Mouse (Mus musculus) kidney, embryonic 15.5 days (tissue): Measurements from ENCODE around the gene Ndrg2. TPM values are rescaled to one million over a fixed set of nuclear protein-coding genes. Genes with fewer than 3 reads are reported as not detected.
"Not testable (repeated sequence)": the region's sequence is repeated elsewhere in the genome, so short reads cannot be mapped to it uniquely, and the experiment has no call there.

ENCODE experiments used
- ATAC-seq: fragments of 200-750 bp; cut with Nextera tagmentation; replicated peaks from 2 replicates; pipeline ENCODE4 v1.8.0; 2017; ENCODE audit warnings: moderate TSS enrichment; ENCODE audit not compliant: low FRiP score
- H3K27ac ChIP-seq: fragments of 300-500 bp; sonication (generic); 2 replicates; pipeline ENCODE4 v1.5.1; 2015; ENCODE audit warnings: mild to moderate bottlenecking, inconsistent platforms
- H3K27me3 ChIP-seq: fragments of 300-500 bp; sonication (generic); 2 replicates; pipeline ENCODE4 v1.6.1; 2015; ENCODE audit warnings: inconsistent platforms
- H3K36me3 ChIP-seq: fragments of 300-500 bp; sonication (generic); 2 replicates; pipeline ENCODE4 v1.6.1; 2015; ENCODE audit warnings: inconsistent platforms
- H3K4me1 ChIP-seq: fragments of 300-500 bp; sonication (generic); 2 replicates; pipeline ENCODE4 v1.6.1; 2015; ENCODE audit warnings: inconsistent platforms
- H3K4me2 ChIP-seq: fragments of 300-500 bp; sonication (generic); 2 replicates; pipeline ENCODE4 v1.6.1; 2015; ENCODE audit warnings: moderate library complexity, mild to moderate bottlenecking, inconsistent platforms
- H3K4me3 ChIP-seq: fragments of 300-500 bp; sonication (generic); replicated peaks from 2 replicates; pipeline ENCODE4 v1.5.1; 2015; ENCODE audit warnings: mild to moderate bottlenecking, inconsistent platforms
- H3K9ac ChIP-seq: fragments of 300-500 bp; sonication (generic); 2 replicates; pipeline ENCODE4 v1.6.1; 2015; ENCODE audit warnings: mild to moderate bottlenecking, inconsistent platforms
- H3K9me3 ChIP-seq: fragments of 300-500 bp; sonication (generic); replicated peaks from 2 replicates; pipeline ENCODE4 v1.6.1; 2016; ENCODE audit warnings: inconsistent platforms
- WGBS: fragments of 180-500 bp; shearing (Covaris S2); methylation state at CpG from one replicate; pipeline ENCODE4 v1.1.7; 2015; ENCODE audit warnings: mixed read lengths; 5-methylcytosine and 5-hydroxymethylcytosine counted together
- polyA plus RNA-seq: library from polyadenylated mRNA; unstranded; fragments of >200 nt; fragmentation: Nextera tagmentation; extraction: Ambion mirVana; gene quantifications from 2 replicates; pipeline ENCODE4 v1.2.1, GENCODE M21; 2015

The Ndrg2 gene
- polyA plus RNA-seq, 1 experiment from 2014 or later, result 46.3 TPM

DNA sequence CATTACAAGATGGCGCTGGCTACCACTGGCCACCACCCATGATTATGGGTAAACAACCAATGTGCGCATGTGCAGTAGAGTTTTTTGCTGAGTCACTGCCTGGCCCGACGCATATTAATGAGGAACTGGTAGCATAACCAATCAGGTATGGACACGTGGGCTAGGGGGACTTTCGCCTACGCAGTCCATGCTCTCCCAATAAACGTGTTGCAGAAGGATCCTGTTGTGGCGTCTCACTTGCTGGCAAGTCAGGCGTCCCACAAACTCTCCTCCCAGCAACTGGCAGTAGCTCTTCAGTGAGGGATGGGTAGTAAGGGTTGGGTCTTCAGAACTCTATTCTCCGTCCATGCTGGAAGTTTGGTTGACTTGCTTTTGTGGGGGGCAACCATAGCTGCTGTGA, 13.0 kb upstream of the Ndrg2 start:
- not testable (repeated sequence) for H3K4me2 ChIP-seq, H3K27me3 ChIP-seq, H3K36me3 ChIP-seq, ATAC-seq, H3K4me1 ChIP-seq, H3K27ac ChIP-seq, H3K9ac ChIP-seq, H3K4me3 ChIP-seq, H3K9me3 ChIP-seq
- 93% methylated on average over 11 of the region's 11 CpGs for WGBS

DNA sequence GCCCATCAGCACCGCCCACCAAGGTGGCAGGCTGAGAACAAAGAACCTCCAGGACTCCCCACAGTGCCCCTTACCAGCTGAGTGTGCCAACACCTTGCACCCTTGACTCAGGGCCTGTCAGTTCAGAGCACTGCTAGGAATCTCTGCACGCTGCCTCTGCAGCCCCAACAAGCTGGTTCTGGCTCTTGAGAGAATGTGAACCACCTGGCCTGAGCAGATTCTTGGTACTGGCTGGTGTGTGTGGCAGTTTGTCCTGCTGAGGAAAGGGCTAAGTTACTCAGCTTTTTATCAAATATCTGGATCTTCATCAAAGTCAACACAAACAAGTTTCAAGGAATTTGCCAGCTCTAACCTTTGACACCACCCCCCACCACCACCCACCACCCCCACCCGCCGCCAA, 9.5 kb upstream of the Ndrg2 start:
- peaks cover 7% of the 10 kb centered on the region; the same call in 1 of the 2 replicates for H3K4me1 ChIP-seq
- H3K36me3 ChIP-seq, result no peaks in the 10 kb centered on the region
- no peaks in the 10 kb centered on the region for H3K27me3 ChIP-seq
- H3K9ac ChIP-seq, result no peak overlapping the region
- ATAC-seq, result no peak
- H3K4me2 ChIP-seq, result no peak overlapping the region
- 78% methylated on average over 4 of the region's 4 CpGs for WGBS
- no peak overlapping the region for H3K27ac ChIP-seq
- no peaks in the 10 kb centered on the region for H3K9me3 ChIP-seq
- no peak overlapping the region for H3K4me3 ChIP-seq

DNA sequence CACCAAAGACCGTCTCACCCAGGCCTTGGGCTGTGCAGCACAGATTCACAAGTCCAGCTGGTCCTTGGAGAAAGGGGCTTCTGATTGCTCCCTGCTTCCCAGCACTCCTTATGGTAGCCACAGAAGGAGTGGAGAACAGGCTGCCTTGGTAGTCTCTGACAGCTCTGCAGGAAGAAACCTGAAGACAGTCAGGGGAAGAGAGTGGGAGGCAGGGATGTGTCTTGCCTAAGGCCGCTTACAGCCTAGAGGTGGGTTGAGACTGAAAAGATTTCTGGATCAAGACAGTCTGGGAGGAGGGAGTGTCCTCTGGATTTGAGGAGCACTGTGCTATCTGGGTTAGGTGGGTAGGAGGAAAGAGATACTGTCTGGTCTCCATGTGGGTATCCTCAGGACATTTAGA, 9.0 kb upstream of the Ndrg2 start:
- no peak for ATAC-seq
- 87% methylated on average over 2 of the region's 2 CpGs for WGBS
- H3K27me3 ChIP-seq, result no peaks in the 10 kb centered on the region

DNA sequence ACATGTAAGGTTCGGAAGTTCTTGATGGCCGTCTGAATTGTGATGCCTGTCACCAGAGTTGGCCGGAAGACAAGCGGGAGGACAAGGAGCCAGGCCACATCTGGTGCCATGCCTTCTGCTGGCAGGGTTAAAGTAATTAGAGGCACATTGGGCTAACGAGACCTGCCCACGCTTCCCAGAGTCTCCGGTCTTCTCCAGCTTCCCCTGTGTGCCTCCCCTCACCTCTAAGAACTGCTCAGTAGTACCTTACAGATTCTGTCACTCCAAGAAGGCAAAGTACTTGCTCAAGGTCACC, 8.6 kb upstream of the Ndrg2 start, which contains the start of gene Rnase13:
Gene Rnase13, minus strand, starts transcription at position 203 of the 295 bp plus-strand sequence.
- Histone ChIP-seq H3K36me3 (no peaks in the 10 kb centered on the region), H3K4me2 (no peak within 1 kb of the TSS), H3K9ac (no peak within 1 kb of the TSS), H3K4me3 (no peak within 1 kb of the TSS), H3K27me3 (no peaks in the 10 kb centered on the region), H3K4me1 (peaks cover 7% of the 10 kb centered on the region; the same call in 1 of the 2 replicates), H3K9me3 (no peaks in the 10 kb centered on the region), H3K27ac (0 out of 2 replicates have a peak within 1 kb of the TSS, but pooled peaks have one; percentile 3)
- 93% methylated on average over 7 of the region's 7 CpGs for WGBS
- no peak for ATAC-seq

More for the DNA sequence above, 9.0 kb upstream of the Ndrg2 start:
- no peaks in the 10 kb centered on the region for H3K36me3 ChIP-seq
- no peak overlapping the region for H3K27ac ChIP-seq
- H3K4me1 ChIP-seq, result peaks cover 7% of the 10 kb centered on the region; the same call in 1 of the 2 replicates
- H3K4me2 ChIP-seq, result no peak overlapping the region
- no peak overlapping the region for H3K9ac ChIP-seq
- no peak overlapping the region for H3K4me3 ChIP-seq
- H3K9me3 ChIP-seq, result no peaks in the 10 kb centered on the region

DNA sequence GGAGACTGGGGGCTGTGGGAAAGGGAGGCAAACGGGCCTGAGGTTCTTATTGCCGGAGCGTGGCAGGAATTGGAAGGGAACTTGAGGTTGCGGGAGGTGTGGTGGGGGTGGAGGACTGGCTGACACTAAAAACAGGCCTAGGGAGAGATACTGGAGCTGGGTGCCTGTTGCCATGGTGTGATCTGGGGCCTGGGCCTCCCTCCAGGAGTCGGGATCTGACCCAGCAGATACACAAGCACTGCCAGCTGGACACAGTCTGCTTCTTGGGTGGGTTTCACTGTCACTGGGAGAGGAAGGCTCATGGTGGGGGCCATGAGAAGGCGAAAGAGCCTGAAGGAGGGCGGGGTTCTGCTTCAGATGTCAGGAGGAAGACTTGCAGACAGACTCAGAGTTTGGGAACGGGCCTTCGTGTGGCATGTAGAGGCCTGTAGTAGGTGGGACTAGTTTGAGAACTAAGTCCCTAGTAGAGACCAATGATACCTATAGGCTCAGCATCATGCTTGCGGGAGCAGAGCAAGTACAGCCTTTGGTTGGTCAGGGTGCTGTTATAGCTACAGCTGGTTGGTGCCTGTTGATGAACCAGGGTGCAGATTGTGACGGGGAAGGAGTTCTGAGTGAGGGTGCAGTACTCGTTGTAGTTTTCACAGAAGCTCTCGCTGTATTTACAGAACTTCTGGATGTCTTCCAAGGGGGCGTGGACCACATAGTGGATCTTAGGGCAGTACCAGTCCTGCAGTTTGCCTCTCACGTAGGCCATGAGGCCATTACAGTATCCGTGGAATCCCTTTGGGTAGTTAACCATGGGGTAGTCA, 8.0 kb upstream of the Ndrg2 start:
- no peak; the same call in 1 of the 2 replicates for ATAC-seq
- Histone ChIP-seq H3K27ac (0 out of 2 replicates have a peak overlapping the region, but pooled peaks have one; percentile 3), H3K9me3 (no peaks in the 10 kb centered on the region), H3K4me2 (no peak overlapping the region), H3K4me1 (peaks cover 7% of the 10 kb centered on the region; the same call in 1 of the 2 replicates), H3K9ac (no peak overlapping the region), H3K4me3 (no peak overlapping the region), H3K27me3 (no peaks in the 10 kb centered on the region), H3K36me3 (no peaks in the 10 kb centered on the region)
- 68% methylated on average over 16 of the region's 16 CpGs for WGBS

DNA sequence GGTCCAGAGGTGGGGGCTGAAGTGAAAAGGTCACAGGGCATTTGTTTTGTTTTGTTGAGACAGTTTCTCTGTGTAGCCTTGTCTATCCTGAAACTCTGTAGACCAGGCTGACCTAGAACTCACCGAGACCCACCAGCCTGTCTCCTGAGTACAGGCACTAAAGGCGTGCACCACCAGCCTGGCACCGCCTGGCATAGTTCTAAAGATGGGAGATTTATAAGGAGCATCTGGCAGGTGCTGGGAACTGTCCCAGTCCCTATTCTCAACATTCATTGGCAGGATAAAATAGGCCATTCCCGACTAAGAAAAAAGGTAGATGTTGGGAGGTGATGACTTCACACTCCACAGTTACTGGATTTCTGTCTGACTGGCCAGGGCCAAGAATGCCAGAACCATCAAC, 5.0 kb upstream of the Ndrg2 start:
- Histone ChIP-seq H3K4me3 (no peak overlapping the region), H3K36me3 (no peaks in the 10 kb centered on the region), H3K27ac (no peak overlapping the region), H3K9ac (no peak overlapping the region), H3K27me3 (0 out of 2 replicates have a peak, but pooled peaks cover 3% of the 10 kb centered on the region), H3K4me2 (no peak overlapping the region), H3K4me1 (peaks cover 18% of the 10 kb centered on the region), H3K9me3 (no peaks in the 10 kb centered on the region)
- 84% methylated on average over 4 of the region's 4 CpGs for WGBS
- no peak for ATAC-seq

DNA sequence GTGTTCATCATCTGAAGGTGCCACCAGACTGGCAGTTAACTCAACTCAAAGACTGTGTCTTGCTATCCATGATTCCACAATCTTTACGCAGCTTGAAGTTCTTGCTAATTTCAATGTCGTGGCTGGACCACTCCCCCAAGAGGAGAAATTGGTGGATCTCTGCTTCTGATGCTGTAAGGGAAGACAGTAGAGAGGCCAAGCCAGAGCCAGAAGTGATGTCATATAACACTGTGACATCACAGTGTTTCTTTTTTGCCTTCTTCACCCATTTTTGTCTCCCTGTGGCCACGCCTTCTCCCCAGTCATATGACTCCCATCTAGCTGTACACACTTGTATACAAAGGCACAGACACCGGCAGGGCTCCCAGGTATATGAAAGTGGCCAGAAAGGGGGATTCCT, 4.2 kb upstream of the Ndrg2 start, which contains the start of gene Tppp2:
Gene Tppp2, plus strand, starts transcription at position 301 of the 400 bp plus-strand sequence.
- Histone ChIP-seq H3K27ac (no peak within 1 kb of the TSS), H3K9me3 (no peaks in the 10 kb centered on the region), H3K4me1 (peaks cover 26% of the 10 kb centered on the region), H3K27me3 (0 out of 2 replicates have a peak, but pooled peaks cover 3% of the 10 kb centered on the region), H3K9ac (no peak within 1 kb of the TSS), H3K4me3 (no peak within 1 kb of the TSS), H3K4me2 (no peak within 1 kb of the TSS), H3K36me3 (no peaks in the 10 kb centered on the region)
- no peak for ATAC-seq
- WGBS, result 90% methylated on average over 4 of the region's 4 CpGs

DNA sequence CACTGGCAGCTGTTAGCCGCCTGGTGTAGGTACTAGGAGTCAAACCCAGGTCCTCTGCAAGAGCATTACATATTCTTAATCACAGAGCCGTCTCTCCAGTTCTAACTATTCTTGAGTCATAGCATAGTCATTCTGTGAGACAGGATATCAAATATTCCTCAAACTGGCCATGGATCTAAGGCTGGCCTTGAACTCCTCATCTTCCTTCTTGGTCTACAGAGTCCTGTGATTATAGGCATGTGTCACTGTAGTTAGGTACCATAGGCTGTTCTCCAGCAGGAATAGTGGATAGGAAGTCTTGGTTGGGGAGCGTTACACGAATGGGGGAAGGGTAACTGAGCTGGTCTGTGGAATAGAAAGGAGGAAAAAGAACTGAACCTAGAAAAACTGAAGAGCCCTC, 2.6 kb upstream of the Ndrg2 start:
- Histone ChIP-seq H3K36me3 (no peaks in the 10 kb centered on the region), H3K27me3 (0 out of 2 replicates have a peak, but pooled peaks cover 3% of the 10 kb centered on the region), H3K4me3 (no peak overlapping the region), H3K9ac (no peak overlapping the region), H3K4me1 (peaks cover 28% of the 10 kb centered on the region), H3K4me2 (no peak overlapping the region), H3K27ac (no peak overlapping the region), H3K9me3 (no peaks in the 10 kb centered on the region)
- 90% methylated on average over 4 of the region's 4 CpGs for WGBS
- ATAC-seq, result no peak

DNA sequence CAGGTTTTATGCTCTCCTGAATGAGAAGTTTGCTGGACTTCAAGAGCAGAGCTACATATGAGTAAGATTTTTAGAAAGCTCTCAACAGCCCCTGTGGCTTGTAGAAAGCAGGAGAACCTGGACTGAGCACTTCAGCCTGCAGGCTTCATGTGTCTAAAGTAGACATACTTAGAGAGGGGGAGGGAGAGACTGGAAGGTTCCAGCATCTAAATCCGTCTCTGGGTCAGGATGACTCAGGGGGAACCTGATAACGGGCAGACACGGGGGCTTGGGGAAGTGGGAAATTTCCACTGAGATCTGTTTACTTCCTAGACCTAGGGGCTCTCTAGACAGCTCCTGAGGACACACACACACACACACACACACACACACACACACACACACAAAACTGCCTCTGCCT, 1.1 kb upstream of the Ndrg2 start:
- Histone ChIP-seq H3K4me3 (no peak overlapping the region), H3K9ac (no peak overlapping the region), H3K9me3 (no peaks in the 10 kb centered on the region), H3K4me1 (peaks cover 28% of the 10 kb centered on the region), H3K27ac (peak overlapping the region; percentile 13; the same call in 1 of the 2 replicates), H3K36me3 (no peaks in the 10 kb centered on the region), H3K4me2 (0 out of 2 replicates have a peak overlapping the region, but pooled peaks have one; percentile 87), H3K27me3 (0 out of 2 replicates have a peak, but pooled peaks cover 3% of the 10 kb centered on the region)
- WGBS, result 16% methylated on average over 3 of the region's 3 CpGs
- no peak for ATAC-seq

DNA sequence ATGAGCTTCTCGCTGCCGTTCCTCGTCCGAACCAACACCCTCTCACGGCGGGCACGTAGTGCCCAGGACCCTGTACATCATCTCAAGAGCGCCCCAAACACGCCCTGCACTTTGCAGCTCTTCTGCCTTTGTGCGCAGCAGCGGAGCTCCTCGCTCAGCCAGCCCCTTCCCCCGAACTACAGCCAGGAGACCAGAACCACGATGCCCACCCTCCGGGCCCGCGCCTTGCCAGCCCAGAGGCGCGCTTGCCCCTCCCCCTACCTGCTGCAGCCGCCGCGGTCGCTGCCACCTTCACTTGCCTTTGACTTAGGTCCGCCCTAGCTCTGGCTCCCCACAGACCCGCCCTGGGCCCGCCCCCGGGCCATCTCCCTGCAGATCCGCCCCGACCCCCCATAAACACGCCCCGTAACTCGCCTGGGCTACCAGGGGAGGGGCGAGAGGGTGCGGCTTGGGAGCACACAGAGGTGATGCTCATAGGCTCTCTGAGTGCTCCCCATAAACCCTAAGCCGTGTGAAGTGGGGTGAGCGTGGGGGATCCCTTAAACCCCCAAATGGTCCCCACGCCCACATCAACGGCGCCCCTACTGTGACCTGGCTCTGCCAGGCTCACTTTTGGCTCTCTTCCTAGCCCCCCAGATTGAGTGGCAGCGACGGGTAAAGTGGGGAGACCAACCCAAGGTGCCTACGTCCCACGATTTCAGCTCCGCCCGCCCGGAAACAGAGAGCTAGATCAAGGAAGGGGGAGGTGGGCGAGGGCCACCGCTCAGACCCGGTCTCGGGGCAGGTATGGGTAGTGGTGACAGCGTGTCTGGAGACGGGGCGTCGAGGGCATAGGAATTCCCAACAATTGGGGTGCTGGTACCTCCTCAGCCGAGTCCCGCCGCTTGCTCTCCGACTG, 647 bp downstream of the Ndrg2 start:
- Histone ChIP-seq H3K4me3 (peak overlapping the region; percentile 49), H3K27me3 (0 out of 2 replicates have a peak, but pooled peaks cover 3% of the 10 kb centered on the region), H3K9ac (peak overlapping the region; percentile 35), H3K36me3 (no peaks in the 10 kb centered on the region), H3K27ac (peak overlapping the region; percentile 69), H3K4me2 (peak overlapping the region; percentile 87), H3K4me1 (peaks cover 28% of the 10 kb centered on the region), H3K9me3 (no peaks in the 10 kb centered on the region)
- peak; percentile 86 for ATAC-seq
- WGBS, result under 1% methylated on average over 58 of the region's 58 CpGs

DNA sequence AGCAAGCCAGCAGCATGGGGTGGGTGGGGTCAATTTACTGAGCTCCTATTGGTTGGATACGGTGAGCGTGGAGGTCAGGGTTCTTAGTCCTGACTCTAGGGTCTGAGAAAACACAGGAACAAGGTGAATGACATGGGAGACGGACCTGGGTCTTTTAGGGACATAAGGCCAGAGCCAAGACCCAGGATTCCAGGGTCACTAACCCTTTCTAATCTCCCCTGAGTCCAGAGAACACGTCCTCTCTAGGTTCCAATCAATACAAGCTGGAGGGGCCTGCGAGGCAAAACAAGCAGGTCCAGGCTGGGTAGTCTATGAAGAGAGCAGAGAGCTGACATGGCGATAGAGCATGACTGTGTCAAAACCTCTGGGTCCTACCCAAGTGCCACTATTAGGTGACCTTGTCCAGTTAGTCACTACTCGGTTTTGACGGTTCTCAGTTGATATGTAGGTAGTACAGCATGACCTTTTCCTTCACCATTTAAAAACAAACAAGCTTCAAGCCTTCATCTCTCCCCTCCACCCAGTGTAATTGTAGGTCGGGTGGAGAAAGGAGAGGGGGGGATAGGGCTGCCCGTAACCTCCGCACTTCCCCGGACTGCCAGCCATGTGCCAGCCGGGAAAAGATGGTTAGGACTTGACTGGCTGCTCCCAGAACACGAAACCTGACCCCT, 1.4 kb downstream of the Ndrg2 start:
- Histone ChIP-seq H3K4me3 (peak overlapping the region; percentile 49), H3K9ac (peak overlapping the region; percentile 35; the same call in 1 of the 2 replicates), H3K4me2 (peak overlapping the region; percentile 87), H3K9me3 (no peaks in the 10 kb centered on the region), H3K36me3 (no peaks in the 10 kb centered on the region), H3K4me1 (peaks cover 28% of the 10 kb centered on the region), H3K27me3 (0 out of 2 replicates have a peak, but pooled peaks cover 3% of the 10 kb centered on the region), H3K27ac (peak overlapping the region; percentile 15; the same call in 1 of the 2 replicates)
- peak; percentile 33 for ATAC-seq
- WGBS, result 14% methylated on average over 14 of the region's 14 CpGs
